In genomic region chr8:69939633-69940032, GRCm38 (mm10) we compare ENCODE assay signal across 8 mouse cellular contexts. TPM values are rescaled to one million over a fixed set of nuclear protein-coding genes. Genes with fewer than 3 reads are reported as not detected.
DNase-seq lines count a peak whose midpoint lies in the region; ATAC-seq lines count a peak whose summit lies in the region.

No protein-coding gene starts in this region.

- peaks cover 21% of the 10 kb centered on the region for H3K36me3 ChIP-seq in heart, embryonic 10.5 days
- peaks cover 26% of the 10 kb centered on the region for H3K36me3 ChIP-seq in limb, embryonic 12.5 days

- ATAC-seq in limb, embryonic 12.5 days (ENCODE audit: insufficient number of reproducible peaks, insufficient read depth, low FRiP score, low TSS enrichment, low read depth): peak; percentile 80

- H3K27ac ChIP-seq in heart, embryonic 10.5 days: peak overlapping the region; percentile 71
- peak overlapping the region; percentile 42; the same call in 1 of the 2 replicates for H3K27ac ChIP-seq in limb, embryonic 12.5 days

- H3K27me3 ChIP-seq in heart, embryonic 10.5 days (ENCODE audit: insufficient read depth, poor library complexity, severe bottlenecking): no peaks in the 10 kb centered on the region
- no peaks in the 10 kb centered on the region for H3K27me3 ChIP-seq in limb, embryonic 12.5 days

- intact Hi-C loops in heart, postnatal 10 days (cut with DNase I): loop anchor here (2.0 kb wide), 2 partner anchors 15 to 33 kb away; no protein-coding TSS in a partner anchor

- peaks cover 88% of the 10 kb centered on the region for H3K4me1 ChIP-seq in heart, embryonic 10.5 days
- H3K4me1 ChIP-seq in limb, embryonic 12.5 days (replicated peaks): peaks cover 25% of the 10 kb centered on the region

- H3K9me3 ChIP-seq in heart, embryonic 10.5 days: no peaks in the 10 kb centered on the region
- H3K9me3 ChIP-seq in limb, embryonic 12.5 days: no peaks in the 10 kb centered on the region

- H3K4me3 ChIP-seq in heart, embryonic 10.5 days: no peak overlapping the region
- no peak overlapping the region for H3K4me3 ChIP-seq in limb, embryonic 12.5 days (replicated peaks)

- 20% methylated on average over 3 of the region's 3 CpGs for WGBS in heart, embryonic 10.5 days
- 26% methylated on average over 3 of the region's 3 CpGs for WGBS in limb, embryonic 12.5 days

- no peak overlapping the region for H3K4me2 ChIP-seq in limb, embryonic 12.5 days

- DNase-seq in heart, embryonic 10.5 days (ENCODE audit: low spot score): peak; percentile 83
- no peak for DNase-seq in heart, adult 11 months
- DNase-seq in ZHBTc4 (ENCODE audit: low read depth, low spot score): peak; percentile 62
- peak; percentile 62 to 66 for DNase-seq in heart, postnatal 10 days
- DNase-seq in left cerebral cortex, adult 9 months (ENCODE audit: low spot score in 2 of 2): no peak
- no peak for DNase-seq in retina, postnatal 1 day
- no peak for DNase-seq in cerebellum, adult 11-12 months

- H3K9ac ChIP-seq in limb, embryonic 12.5 days (replicated peaks): no peak overlapping the region

RNA-seq across cellular contexts. Expression of gene Yjefn3, which starts 37.1 kb away (rescaled TPM):
- polyA plus RNA-seq in heart, embryonic 10.5 days (2016; fragmentation: Nextera tagmentation; extraction: Ambion mirVana): 6.7 and 8.7 TPM in 2 replicates
- 10 to 100 TPM in 1 of 2 experiments, 1 to 10 TPM in 1; 9.1 to 10.1 TPM for total RNA-seq in heart, postnatal 10 days (2021)
- polyA plus RNA-seq in limb, embryonic 12.5 days (2016; fragmentation: Nextera tagmentation; extraction: Ambion mirVana): 6.0 and 7.4 TPM in 2 replicates

RNA-seq across cellular contexts. Expression of gene Ndufa13, which starts 37.3 kb away (rescaled TPM):
- 217 and 256 TPM in 2 replicates for polyA plus RNA-seq in heart, embryonic 10.5 days (2016; fragmentation: Nextera tagmentation; extraction: Ambion mirVana)
- total RNA-seq in heart, postnatal 10 days (2021): 100 to 1,000 TPM; 376 to 397 TPM
- 171 and 172 TPM in 2 replicates for polyA plus RNA-seq in limb, embryonic 12.5 days (2016; fragmentation: Nextera tagmentation; extraction: Ambion mirVana)

RNA-seq across cellular contexts. Expression of gene Tssk6, which starts 37.6 kb away (rescaled TPM):
- polyA plus RNA-seq in heart, embryonic 10.5 days (2016; fragmentation: Nextera tagmentation; extraction: Ambion mirVana): 2.7 and 2.9 TPM in 2 replicates
- total RNA-seq in heart, postnatal 10 days (2021): under 1 TPM; 0.25 to 0.31 TPM
- 6.2 and 7.3 TPM in 2 replicates for polyA plus RNA-seq in limb, embryonic 12.5 days (2016; fragmentation: Nextera tagmentation; extraction: Ambion mirVana)

RNA-seq across cellular contexts. Expression of gene Cilp2, which starts 52.1 kb away (rescaled TPM):
- 0.48 and 0.63 TPM in 2 replicates for polyA plus RNA-seq in heart, embryonic 10.5 days (2016; fragmentation: Nextera tagmentation; extraction: Ambion mirVana)
- total RNA-seq in heart, postnatal 10 days (2021): 1 to 10 TPM; 1.2 to 1.3 TPM
- polyA plus RNA-seq in limb, embryonic 12.5 days (2016; fragmentation: Nextera tagmentation; extraction: Ambion mirVana): 0.78 and 0.79 TPM in 2 replicates

RNA-seq across cellular contexts. Expression of gene Gatad2a, which starts 56.6 kb away (rescaled TPM):
- 47.5 and 49.0 TPM in 2 replicates for polyA plus RNA-seq in heart, embryonic 10.5 days (2016; fragmentation: Nextera tagmentation; extraction: Ambion mirVana)
- 10 to 100 TPM; 62.1 to 63.1 TPM for total RNA-seq in heart, postnatal 10 days (2021)
- polyA plus RNA-seq in limb, embryonic 12.5 days (2016; fragmentation: Nextera tagmentation; extraction: Ambion mirVana): 51.3 and 68.4 TPM in 2 replicates

Comparison
In these comparisons a context has a peak if more than half of its experiments do, and no peak if none do; other contexts are left out.
1. DNase-seq: peak in heart, embryonic 10.5 days (single experiment), ZHBTc4 (single experiment) and heart, postnatal 10 days (2 of 2); none in heart, adult 11 months (single experiment), left cerebral cortex, adult 9 months (0 of 2), retina, postnatal 1 day (single experiment) and cerebellum, adult 11-12 months (single experiment).